Mouse (Mus musculus): ENCODE measurements around the gene Rasa3. TPM values are rescaled to one million over a fixed set of nuclear protein-coding genes. Genes with fewer than 3 reads are reported as not detected.

The Rasa3 gene
- polyA plus RNA-seq, 1 experiment from 2014 or later = 28.5 TPM

DNA sequence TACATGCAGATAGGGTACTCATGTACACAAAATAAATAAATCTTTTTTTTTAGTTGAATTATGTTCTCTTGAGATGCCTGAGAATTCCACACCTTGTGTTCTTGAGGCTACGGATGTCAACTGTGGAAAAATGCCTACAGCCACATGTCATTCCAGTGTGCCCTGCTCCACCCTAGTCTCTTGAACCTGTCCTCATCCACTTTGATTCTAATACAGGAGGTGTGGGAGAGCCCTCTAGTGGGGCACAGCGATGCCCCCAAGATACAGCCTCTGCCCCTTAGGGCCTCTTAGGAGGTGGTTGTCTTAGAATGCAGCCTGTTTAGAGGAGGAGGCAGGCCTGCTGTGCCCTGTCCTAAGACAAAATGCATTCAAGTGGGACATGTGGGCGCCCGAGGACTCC is 10.5 kb upstream of the Rasa3 start:
- no peak overlapping the region for H3K9ac ChIP-seq (replicated peaks; ENCODE audit: low read depth)
- H3K9me3 ChIP-seq (ENCODE audit: low read length) = no peaks in the 10 kb centered on the region
- DNase-seq (ENCODE audit: low spot score) = peak; percentile 58
- H3K27ac ChIP-seq (ENCODE audit: low read length) = peak overlapping the region; percentile 65; the same call in 1 of the 2 replicates
- peaks cover 13% of the 10 kb centered on the region; the same call in 1 of the 2 replicates for H3K4me1 ChIP-seq (ENCODE audit: insufficient read depth, low read depth, low read length)
- TF ChIP-seq EP300 (IDR thresholded peaks at IDR 0.05) (peak; percentile 21; the same call in 1 of the 2 replicates), CTCF (IDR thresholded peaks at IDR 0.05) (peak; percentile 53)
- peak; percentile 65 for ATAC-seq
- H3K36me3 ChIP-seq (ENCODE audit: insufficient read depth, low read length) = no peaks in the 10 kb centered on the region
- 56% methylated on average over 4 of the region's 4 CpGs for WGBS
- no peak overlapping the region for H3K4me3 ChIP-seq (ENCODE audit: low read depth, low read length)
- no peaks in the 10 kb centered on the region for H3K27me3 ChIP-seq (replicated peaks; ENCODE audit: insufficient read depth, low read length)
- H3K4me2 ChIP-seq (replicated peaks; ENCODE audit: low read depth, low read length) = no peak overlapping the region

- ATAC-seq (no peak), DNase-seq (ENCODE audit: low spot score) (no peak)
- Histone ChIP-seq H3K4me1 (ENCODE audit: insufficient read depth, low read depth, low read length) (peaks cover 13% of the 10 kb centered on the region; the same call in 1 of the 2 replicates), H3K9ac (replicated peaks; ENCODE audit: low read depth) (no peak overlapping the region), H3K27me3 (replicated peaks; ENCODE audit: insufficient read depth, low read length) (no peaks in the 10 kb centered on the region), H3K4me3 (ENCODE audit: low read depth, low read length) (no peak overlapping the region), H3K27ac (ENCODE audit: low read length) (no peak overlapping the region), H3K4me2 (replicated peaks; ENCODE audit: low read depth, low read length) (no peak overlapping the region), H3K36me3 (ENCODE audit: insufficient read depth, low read length) (no peaks in the 10 kb centered on the region), H3K9me3 (ENCODE audit: low read length) (no peaks in the 10 kb centered on the region)
- 78% methylated on average over 8 of the region's 8 CpGs for WGBS
- peak; percentile 37; the same call in 1 of the 2 replicates for TF ChIP-seq CTCF (IDR thresholded peaks at IDR 0.05)
- no peak for TF ChIP-seq EP300 (IDR thresholded peaks at IDR 0.05)
These were observed 9.8 kb upstream of the Rasa3 start for GRCm38 (mm10) chr8:13687101-13687717.

DNA sequence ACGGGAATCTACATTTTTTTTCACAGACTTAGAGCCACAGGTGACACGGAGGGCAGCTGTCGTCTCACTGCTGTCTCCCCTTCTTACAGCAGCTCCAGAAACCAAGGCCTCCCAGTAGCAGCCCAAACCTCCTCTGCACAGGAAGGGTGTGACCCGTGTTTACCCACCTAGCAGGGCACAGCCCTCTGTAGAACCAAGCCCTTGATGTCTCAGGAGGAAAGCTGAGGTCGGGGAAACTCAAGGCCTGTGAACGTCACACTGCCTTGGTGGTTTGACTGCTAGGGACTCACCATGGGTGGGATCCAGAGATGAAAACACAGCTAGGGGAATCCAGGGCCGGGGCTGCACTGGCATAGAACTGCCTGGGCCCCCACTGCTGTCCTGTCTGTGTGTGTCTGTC is 9.0 kb upstream of the Rasa3 start:
- 0 out of 2 replicates have a peak, but pooled peaks have one; percentile 46 for ATAC-seq
- Histone ChIP-seq H3K9ac (replicated peaks; ENCODE audit: low read depth) (no peak overlapping the region), H3K27ac (ENCODE audit: low read length) (no peak overlapping the region), H3K4me1 (ENCODE audit: insufficient read depth, low read depth, low read length) (peaks cover 13% of the 10 kb centered on the region; the same call in 1 of the 2 replicates), H3K4me2 (replicated peaks; ENCODE audit: low read depth, low read length) (no peak overlapping the region), H3K27me3 (replicated peaks; ENCODE audit: insufficient read depth, low read length) (no peaks in the 10 kb centered on the region), H3K36me3 (ENCODE audit: insufficient read depth, low read length) (no peaks in the 10 kb centered on the region), H3K4me3 (ENCODE audit: low read depth, low read length) (no peak overlapping the region), H3K9me3 (ENCODE audit: low read length) (no peaks in the 10 kb centered on the region)
- TF ChIP-seq EP300 (IDR thresholded peaks at IDR 0.05) (no peak), CTCF (IDR thresholded peaks at IDR 0.05) (no peak)
- WGBS = 55% methylated on average over 7 of the region's 7 CpGs
- DNase-seq (ENCODE audit: low spot score) = no peak

DNA sequence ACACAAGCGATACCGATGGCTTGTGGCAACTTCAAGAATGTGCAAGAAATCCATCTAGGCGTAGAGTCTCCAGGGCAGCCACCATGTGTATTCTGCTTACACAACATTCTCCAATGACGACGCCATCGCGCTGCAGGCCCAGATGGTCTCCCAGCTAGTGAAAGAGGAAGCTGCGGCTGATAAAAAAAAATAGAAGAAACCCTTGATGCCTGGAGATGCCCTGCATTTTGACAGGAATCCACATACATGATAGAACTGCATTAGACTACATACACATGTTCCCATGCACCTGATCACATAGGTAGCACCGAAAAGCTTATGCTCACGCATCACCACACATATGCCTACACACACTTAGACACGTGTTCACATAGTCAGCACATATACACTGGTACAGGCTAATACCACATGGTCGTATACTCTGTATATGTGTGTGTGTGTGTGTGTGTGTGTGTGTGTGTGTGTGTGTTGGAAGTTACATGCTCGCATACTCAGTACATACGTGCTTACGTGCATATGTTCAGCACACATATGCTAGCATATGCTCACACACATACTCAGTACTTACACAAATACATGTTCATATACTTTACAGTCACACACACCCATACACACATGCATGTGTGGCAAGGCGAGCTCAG is 8.4 kb upstream of the Rasa3 start:
- no peak overlapping the region for H3K4me2 ChIP-seq (replicated peaks; ENCODE audit: low read depth, low read length)
- no peak for ATAC-seq
- no peak for TF ChIP-seq CTCF (IDR thresholded peaks at IDR 0.05)
- TF ChIP-seq EP300 (IDR thresholded peaks at IDR 0.05) = no peak
- DNase-seq (ENCODE audit: low spot score) = peak; percentile 44
- WGBS = 88% methylated on average over 16 of the region's 16 CpGs
- H3K4me3 ChIP-seq (ENCODE audit: low read depth, low read length) = no peak overlapping the region
- no peaks in the 10 kb centered on the region for H3K36me3 ChIP-seq (ENCODE audit: insufficient read depth, low read length)
- peaks cover 13% of the 10 kb centered on the region; the same call in 1 of the 2 replicates for H3K4me1 ChIP-seq (ENCODE audit: insufficient read depth, low read depth, low read length)
- no peaks in the 10 kb centered on the region for H3K27me3 ChIP-seq (replicated peaks; ENCODE audit: insufficient read depth, low read length)
- H3K9me3 ChIP-seq (ENCODE audit: low read length) = no peaks in the 10 kb centered on the region
- no peak overlapping the region for H3K9ac ChIP-seq (replicated peaks; ENCODE audit: low read depth)
- no peak overlapping the region for H3K27ac ChIP-seq (ENCODE audit: low read length)

DNA sequence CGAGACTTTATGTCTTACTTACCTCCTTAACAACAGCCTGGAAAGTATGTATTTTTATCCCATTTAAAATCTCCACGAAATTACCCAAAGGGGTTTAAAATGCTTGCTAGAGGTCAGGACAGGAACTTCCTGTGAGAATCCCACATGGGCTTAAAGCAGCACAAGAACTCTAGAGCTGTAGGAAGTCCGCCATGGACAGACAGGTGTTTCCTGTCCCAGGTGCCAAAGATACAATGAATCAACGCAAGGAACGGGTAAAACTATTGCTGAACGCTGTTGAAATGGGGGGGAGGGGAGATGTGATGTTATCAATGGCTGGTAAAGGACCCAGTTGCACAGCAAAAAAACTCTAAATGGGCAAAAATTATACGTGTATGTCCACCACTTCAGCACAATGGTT is 6.7 kb upstream of the Rasa3 start:
- Histone ChIP-seq H3K9me3 (ENCODE audit: low read length) (no peaks in the 10 kb centered on the region), H3K36me3 (ENCODE audit: insufficient read depth, low read length) (no peaks in the 10 kb centered on the region), H3K27me3 (replicated peaks; ENCODE audit: insufficient read depth, low read length) (no peaks in the 10 kb centered on the region), H3K4me2 (replicated peaks; ENCODE audit: low read depth, low read length) (no peak overlapping the region), H3K4me1 (ENCODE audit: insufficient read depth, low read depth, low read length) (peaks cover 13% of the 10 kb centered on the region; the same call in 1 of the 2 replicates), H3K4me3 (ENCODE audit: low read depth, low read length) (no peak overlapping the region), H3K9ac (replicated peaks; ENCODE audit: low read depth) (no peak overlapping the region), H3K27ac (ENCODE audit: low read length) (no peak overlapping the region)
- 30% methylated on average over 7 of the region's 7 CpGs for WGBS
- DNase-seq (ENCODE audit: low spot score) (no peak), ATAC-seq (no peak)
- TF ChIP-seq EP300 (IDR thresholded peaks at IDR 0.05) = no peak
- TF ChIP-seq CTCF (IDR thresholded peaks at IDR 0.05) = no peak

GRCm38 (mm10) chr8:13678182-13678581 is 779 bp upstream of the Rasa3 start:
- ATAC-seq = no peak
- no peak for TF ChIP-seq EP300 (IDR thresholded peaks at IDR 0.05)
- H3K9ac ChIP-seq (replicated peaks; ENCODE audit: low read depth) = peak overlapping the region; percentile 16; the same call in 1 of the 2 replicates

More at GRCm38 (mm10) chr8:13678182-13678581, 779 bp upstream of the Rasa3 start:
- Histone ChIP-seq H3K27ac (ENCODE audit: low read length) (peak overlapping the region; percentile 20; the same call in 1 of the 2 replicates), H3K4me1 (ENCODE audit: insufficient read depth, low read depth, low read length) (peaks cover 14% of the 10 kb centered on the region; the same call in 1 of the 2 replicates), H3K4me3 (ENCODE audit: low read depth, low read length) (no peak overlapping the region), H3K36me3 (ENCODE audit: insufficient read depth, low read length) (no peaks in the 10 kb centered on the region), H3K4me2 (replicated peaks; ENCODE audit: low read depth, low read length) (peak overlapping the region; percentile 91), H3K9me3 (ENCODE audit: low read length) (no peaks in the 10 kb centered on the region), H3K27me3 (replicated peaks; ENCODE audit: insufficient read depth, low read length) (no peaks in the 10 kb centered on the region)
- WGBS = 30% methylated on average over 8 of the region's 8 CpGs
- no peak for DNase-seq (ENCODE audit: low spot score)

Data from lung, postnatal 0 days (tissue).